Mouse (Mus musculus) kidney, adult 18-20 months (tissue): ENCODE measurements around the gene D630045J12Rik.
A peak's percentile ranks its signal among the peaks of the same experiment; 100 is the strongest.

ENCODE experiments used
- DNase-seq: peaks from one replicate; pipeline ENCODE4 v3.0.0; 2021

Gene D630045J12Rik

GRCm38 (mm10) chr6:38253736-38254641 lies at the start of gene D630045J12Rik:
Gene D630045J12Rik, minus strand, starts transcription at chr6:38254009.
- peak; percentile 86 for DNase-seq

GRCm38 (mm10) chr6:38298761-38299401 lies 45.1 kb upstream of the D630045J12Rik start, which contains the start of gene Zc3hav1l:
Gene Zc3hav1l, minus strand, starts transcription at chr6:38299259.
- peak; percentile 71 for DNase-seq

GRCm38 (mm10) chr6:38298246-38298635 lies 44.4 kb upstream of the D630045J12Rik start:
- peak; percentile 7 for DNase-seq

GRCm38 (mm10) chr6:38297580-38298245 lies 43.9 kb upstream of the D630045J12Rik start:
- no peak for DNase-seq

DNA sequence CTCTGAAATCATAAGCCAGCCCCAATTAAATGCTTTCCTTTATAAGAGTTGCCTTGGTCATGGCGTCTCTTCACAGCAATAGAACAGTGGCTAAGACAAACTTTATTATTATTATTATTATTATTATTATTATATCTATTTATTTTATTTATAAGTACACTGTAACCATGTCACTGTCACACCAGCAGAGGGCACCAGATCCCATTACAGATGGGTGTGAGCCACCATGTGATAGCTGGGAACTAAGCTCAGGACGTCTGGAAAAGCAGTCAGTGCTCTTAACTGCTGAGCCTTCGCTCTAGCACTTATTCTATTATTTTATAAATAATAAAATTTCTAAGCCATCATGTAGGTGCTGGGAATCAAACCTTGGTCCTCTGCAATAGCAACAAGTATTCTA lies 39.9 kb upstream of the D630045J12Rik start:
- no peak for DNase-seq

GRCm38 (mm10) chr6:38292871-38293646 lies 39.2 kb upstream of the D630045J12Rik start:
- DNase-seq: no peak

GRCm38 (mm10) chr6:38284422-38284821 lies 30.6 kb upstream of the D630045J12Rik start:
- DNase-seq: no peak

- DNase-seq: no peak
Observed at GRCm38 (mm10) chr6:38264466-38264865, 10.7 kb upstream of the D630045J12Rik start.

DNA sequence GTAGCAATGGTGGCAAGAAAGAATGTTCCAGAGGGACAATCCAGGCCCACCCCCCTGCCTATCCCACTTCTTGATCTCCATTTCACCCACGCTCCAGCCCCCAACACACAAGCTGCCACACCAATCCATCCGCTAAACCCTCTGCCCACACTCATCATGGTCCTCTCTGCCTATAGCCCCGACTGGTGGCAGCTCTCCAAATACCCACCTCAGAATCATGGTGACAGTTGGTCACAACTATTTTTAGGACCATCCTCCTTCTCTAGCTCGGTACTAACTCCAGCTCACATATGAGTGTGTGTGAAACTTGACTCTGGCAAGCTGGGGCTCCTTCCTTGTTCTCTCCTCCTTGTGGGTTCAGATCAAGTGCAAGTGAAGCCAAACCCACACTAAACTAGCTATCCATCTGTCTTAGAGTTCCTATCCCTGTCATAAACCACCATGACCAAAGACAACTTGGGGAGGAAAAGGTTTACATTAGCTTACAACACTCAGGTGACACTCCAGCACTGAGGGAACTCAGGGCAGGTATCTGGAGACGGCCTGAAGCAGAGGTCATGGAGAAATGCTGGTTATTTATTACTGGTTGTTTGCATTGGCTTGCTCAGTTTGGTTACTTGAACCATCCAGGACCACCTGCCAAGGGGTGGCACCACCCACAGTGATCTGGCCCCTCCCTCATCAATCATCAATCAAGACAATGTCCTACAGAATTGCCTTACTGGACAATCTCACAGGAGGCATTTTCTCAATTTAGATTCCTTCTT lies 9.8 kb upstream of the D630045J12Rik start:
- no peak for DNase-seq

DNA sequence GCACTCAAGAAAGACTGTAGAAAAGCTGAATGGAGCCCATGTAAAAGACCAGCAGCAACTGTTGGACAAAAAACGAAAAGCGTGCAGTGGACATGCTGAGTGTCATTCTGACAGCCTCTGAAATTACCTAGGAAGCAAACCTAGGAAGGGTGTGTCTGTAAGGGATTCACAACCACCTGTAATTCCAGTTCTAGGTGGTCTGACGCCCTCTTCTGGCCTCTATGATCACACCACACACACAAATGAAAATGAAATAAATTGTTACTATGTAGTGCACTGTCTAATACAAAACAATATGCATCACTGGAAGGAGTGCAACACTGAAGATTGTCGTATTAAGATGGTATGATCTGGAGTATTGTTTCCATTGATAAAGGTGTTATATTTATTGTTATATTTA lies 8.1 kb upstream of the D630045J12Rik start:
- no peak for DNase-seq

DNA sequence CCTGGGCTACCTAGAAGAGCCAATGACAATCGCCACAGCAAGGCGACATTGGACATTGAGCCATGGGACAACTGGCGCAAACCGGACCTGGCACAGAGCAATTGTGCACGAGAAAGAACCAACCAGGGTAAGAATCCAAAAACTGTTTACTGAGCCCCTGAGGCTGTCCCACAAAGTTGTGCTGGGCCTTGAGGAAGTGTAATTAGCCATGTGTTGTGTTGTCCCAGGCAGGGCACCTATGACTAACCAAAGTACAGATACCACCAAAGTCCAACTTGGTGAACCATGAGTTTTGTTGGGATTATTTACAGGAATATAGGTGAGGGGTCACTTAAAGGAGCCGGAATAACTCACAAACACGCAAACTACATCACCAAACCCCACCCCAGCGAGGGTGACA lies 3.7 kb upstream of the D630045J12Rik start:
- DNase-seq: peak; percentile 59

DNA sequence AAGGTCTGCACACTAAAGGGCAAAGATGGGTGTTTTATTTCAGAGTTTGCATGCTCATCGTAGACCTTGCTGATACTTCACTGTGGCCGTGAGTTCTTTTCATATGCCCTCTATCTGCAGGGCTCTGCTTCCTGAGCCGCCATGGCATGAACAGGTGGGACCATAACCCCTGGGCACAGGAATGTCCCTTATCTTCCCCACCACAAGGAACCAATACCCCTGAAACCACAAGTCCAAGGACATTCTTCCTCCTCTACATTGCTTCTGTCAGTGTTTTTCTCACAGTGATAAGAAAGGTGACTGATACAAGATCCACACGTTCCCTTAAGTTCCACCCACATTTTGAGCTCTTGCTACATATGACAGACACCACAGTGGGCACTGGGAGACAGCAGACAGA lies 3.0 kb upstream of the D630045J12Rik start:
- DNase-seq: no peak

- DNase-seq: no peak
Observed at GRCm38 (mm10) chr6:38255794-38256193, 2.0 kb upstream of the D630045J12Rik start.

DNA sequence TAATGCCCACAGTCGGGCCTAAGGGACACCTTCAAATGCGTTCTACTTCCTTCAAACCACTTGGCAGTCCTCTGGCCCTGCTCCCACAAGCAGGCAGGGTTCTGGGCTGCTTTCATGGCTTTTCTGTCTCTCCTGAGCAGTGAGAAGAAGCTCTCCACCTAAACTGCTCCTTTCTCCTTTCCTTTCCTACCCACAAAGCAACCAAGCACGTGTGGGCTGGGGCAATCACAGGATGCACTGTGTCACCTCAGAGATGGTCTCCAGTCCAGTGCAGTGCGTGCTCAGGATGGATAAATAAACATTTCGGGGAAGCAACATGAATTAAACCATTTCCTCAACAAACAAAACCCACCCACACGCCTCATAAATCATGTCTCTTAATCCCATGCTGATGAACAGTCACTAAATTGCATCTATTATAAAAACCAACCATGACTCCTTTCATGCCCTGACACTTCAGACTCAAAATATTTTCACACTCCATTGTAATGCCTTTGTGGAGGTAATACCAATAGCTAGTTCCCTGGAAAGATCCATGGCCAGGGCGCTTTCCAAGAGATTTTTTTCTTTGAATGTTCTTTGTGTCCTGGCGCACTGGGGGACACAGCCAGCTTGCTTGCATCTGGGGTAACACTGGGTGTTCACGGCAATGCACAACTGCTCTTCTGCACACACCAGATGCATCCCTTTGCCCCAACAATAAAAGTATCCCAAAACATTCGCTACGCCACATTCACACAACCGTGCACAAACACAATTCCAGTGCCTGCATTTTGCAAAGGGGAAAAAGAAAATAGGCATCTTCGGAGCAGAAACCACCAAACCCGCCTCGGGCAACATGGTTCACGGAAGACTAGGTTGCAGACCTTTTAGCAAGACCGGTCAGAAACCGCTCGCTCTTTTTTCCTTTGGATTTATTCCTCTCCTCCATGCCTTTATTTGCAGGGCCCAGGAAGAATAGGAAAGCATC lies 758 bp downstream of the D630045J12Rik start:
- DNase-seq: peak; percentile 39

- DNase-seq: peak; percentile 36
Observed at GRCm38 (mm10) chr6:38252139-38252538, 1.7 kb downstream of the D630045J12Rik start.

- no peak for DNase-seq
Observed at GRCm38 (mm10) chr6:38251464-38251863, 2.3 kb downstream of the D630045J12Rik start.

- DNase-seq: no peak
Observed at GRCm38 (mm10) chr6:38247362-38247761, 6.4 kb downstream of the D630045J12Rik start.

- no peak for DNase-seq
Observed at GRCm38 (mm10) chr6:38244806-38245205, 9.0 kb downstream of the D630045J12Rik start.

GRCm38 (mm10) chr6:38244167-38244566 lies 9.6 kb downstream of the D630045J12Rik start:
- no peak for DNase-seq

DNA sequence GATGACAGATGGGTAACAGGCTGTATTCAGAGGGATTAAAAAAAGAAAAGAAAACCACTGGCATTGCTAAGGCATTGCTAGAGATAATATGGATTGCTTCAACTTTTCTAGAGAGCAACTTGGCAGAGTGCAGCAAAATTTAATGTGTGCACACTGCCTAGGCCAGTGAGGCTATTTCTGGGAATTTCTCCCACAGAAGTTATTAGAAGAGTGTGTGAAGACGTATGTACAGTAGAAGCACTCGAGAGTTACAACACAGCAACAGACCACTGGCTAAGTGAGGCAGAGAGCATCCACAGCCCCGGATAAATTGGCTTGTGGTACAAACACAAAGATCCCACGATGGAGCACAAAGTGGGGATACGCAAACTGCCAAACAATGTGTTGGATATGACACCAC lies 11.0 kb downstream of the D630045J12Rik start:
- no peak for DNase-seq
